Mouse (Mus musculus) cerebellum, adult 9-11 months (tissue): ENCODE measurements around the gene Gale.

ENCODE experiments used
- DNase-seq: peaks from one replicate; pipeline ENCODE4 v3.0.0; 2022

The Gale gene

GRCm38 (mm10) chr4:135945706-135946105 is 17.8 kb upstream of the Gale start:
- peak; percentile 52 for DNase-seq

DNA sequence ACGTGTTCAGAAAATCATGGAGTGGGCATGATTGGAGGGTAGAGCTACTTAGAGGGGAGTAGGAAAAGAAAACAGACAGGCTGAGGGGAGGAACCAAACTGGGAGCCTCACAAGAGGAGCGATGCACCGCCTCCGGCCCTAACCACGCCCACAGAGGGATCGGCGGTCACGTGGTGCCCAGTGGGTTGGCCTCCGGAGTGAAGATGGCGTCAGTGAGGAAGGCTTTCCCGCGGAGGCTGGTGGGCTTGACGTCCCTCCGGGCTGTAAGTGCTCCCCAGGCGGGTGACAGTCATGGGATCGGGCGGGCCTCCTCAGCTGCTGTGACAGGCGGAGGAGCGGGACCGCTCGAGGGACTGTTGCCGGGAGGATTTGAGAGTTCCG is 17.3 kb upstream of the Gale start, which contains the start of gene Hmgcl:
Gene Hmgcl (plus strand): TSS at position 171 of the 381 bp plus-strand sequence.
- DNase-seq, result peak; percentile 93

DNA sequence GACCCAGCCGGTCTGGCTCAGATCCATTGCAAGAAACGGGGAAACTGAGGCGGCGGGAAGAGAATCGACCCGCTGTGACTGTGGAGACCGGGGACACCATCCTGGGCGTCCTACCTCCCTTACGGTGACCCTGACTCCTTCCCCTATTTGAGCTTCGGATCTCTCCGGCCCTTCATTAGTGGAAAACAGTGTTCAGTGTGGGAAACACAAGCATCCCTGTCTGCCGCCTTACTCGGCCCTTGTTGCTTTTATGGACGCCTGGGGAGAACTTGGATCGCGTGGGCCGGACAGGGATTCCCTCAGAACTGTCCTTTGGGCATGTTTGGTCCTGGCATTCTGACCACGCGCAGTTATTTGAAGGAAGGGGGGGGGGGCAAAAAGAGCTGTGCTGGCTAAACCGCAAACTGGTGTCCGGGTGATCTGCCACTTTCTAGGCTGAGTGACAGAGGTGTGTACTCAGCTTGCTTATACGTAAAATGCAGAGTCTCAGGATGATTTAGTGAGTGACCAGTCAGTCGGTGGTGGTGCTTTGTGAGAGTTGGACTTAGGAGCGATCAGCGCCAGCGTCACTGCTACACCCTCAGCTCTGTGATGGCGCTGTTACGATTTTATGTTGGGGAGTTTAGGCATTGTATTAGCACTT is 16.7 kb upstream of the Gale start:
- DNase-seq, result no peak

GRCm38 (mm10) chr4:135948142-135948541 is 15.4 kb upstream of the Gale start:
- no peak for DNase-seq

DNA sequence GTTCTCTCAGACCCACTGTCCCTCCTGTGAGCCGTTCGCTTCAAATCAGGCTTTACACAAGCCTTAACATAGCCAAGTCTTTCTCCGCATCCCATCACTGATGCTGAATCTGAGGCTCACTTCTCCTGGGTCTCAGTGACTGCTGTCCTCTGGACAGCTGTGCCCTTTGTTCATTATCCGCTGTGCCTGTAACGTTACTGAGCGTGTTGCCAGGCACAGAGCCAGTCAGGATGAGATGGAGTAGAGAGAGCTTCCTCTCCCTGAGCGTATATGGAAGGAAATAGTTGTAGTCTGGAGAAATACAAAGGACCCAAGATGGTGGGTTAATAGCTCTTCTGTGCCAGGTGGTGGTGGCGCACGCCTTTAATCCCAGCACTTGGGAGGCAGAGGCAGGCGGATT is 14.1 kb upstream of the Gale start:
- DNase-seq, result no peak

DNA sequence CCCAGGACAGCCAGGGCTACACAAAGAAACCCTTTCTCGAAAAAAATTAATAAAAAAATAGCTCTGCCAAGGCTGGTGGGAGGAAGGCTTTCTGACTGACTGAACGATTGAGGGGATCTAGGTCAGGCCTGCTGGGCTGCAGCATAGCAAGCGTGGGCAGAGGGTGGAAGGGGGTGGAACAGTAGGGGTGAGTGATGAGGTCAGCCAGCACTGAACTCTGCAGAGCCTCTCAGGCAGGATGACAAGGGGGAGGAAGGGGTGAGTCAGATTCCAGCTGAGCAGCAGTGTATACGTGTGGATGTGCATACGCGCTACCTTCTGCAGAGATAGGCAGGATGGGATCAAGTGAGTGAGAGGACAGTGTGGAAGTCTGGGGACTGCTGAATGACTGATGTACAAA is 13.6 kb upstream of the Gale start:
- DNase-seq, result peak; percentile 90

- DNase-seq, result peak; percentile 66
These were observed 13.2 kb upstream of the Gale start for GRCm38 (mm10) chr4:135950365-135950764.

DNA sequence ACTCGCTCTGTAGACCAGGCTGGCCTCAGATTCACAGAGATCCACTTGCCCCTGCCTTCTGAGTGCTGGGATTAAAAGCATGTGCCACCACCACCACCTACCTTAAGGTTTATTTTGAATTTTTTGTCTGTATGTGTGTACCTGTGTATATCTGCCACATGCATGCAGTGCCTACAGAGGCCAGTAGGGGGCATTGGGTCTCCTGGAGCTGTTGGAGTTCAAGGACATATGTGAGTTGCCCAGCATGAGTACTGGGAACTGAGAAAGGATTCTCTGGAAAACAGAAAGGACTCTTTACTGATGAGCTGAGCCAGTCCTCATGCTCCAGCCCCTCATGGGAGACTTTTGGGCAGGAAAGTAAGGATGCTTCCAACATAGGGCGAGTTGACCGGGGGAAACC is 12.0 kb upstream of the Gale start:
- DNase-seq, result peak; percentile 45

DNA sequence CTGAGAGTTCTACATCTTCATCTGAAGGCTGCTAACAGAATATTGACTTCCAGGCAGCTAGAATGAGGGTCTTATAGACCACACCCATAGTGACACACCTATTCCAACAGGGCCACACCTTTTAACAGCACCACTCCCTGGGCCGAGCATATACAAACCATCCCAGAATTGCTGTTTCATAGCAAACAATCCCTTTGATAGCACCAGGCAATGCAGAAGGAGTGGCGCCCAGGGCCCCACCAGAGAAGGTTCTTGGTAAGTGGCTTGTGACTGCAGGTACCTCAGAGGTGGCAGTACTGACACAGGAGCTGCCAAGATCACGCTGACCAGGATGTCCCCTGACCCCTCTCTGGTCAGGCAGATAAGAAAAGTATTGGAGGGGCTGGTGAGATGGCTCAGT is 10.3 kb upstream of the Gale start:
- no peak for DNase-seq

DNA sequence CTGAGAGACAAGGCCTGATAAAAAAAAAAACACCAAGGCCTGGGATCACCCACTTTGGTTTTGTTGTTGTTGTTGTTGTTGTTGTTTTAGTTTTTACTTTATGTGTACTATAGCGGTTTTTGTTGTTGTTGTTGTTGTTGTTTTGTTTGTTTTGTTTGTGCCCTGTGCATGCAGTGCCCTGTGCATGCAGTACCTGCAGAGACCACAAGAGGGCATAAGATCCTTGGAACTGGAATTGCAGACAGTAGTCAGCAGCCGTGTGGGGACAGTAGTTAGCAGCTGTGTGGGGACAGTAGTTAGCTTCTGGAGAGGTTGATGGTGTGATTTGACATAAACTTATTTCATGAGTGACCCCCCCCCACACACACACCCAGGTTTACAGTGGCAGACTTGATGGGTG is 9.3 kb upstream of the Gale start:
- peak; percentile 60 for DNase-seq

- DNase-seq, result no peak
These were observed 7.6 kb upstream of the Gale start for GRCm38 (mm10) chr4:135955886-135956285.

GRCm38 (mm10) chr4:135958354-135958753 is 5.2 kb upstream of the Gale start:
- peak; percentile 41 for DNase-seq

- DNase-seq, result peak; percentile 76
These were observed 2.8 kb upstream of the Gale start for GRCm38 (mm10) chr4:135960717-135961116.

- peak; percentile 44 for DNase-seq
These were observed 1.8 kb upstream of the Gale start for GRCm38 (mm10) chr4:135961709-135962108.

GRCm38 (mm10) chr4:135962198-135962597 is 1.3 kb upstream of the Gale start:
- peak; percentile 58 for DNase-seq

DNA sequence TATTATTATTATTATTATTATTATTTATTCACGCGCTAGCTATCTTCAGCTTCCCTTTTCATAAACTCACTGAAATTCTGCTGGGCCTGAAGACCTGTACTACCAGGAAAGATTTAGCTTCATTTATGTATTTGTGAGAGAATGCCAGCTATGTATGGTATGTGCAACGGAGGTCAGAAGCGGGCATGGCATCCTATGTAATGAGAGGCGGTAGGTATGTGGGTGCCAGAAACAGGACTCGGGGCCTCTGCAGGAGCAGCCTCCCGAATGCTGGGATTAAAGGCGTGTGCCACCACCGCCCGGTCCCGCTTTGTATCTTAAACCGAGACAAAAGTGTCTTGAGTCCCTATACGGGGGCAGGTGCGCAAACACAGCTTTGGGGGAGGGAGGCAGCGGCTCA is 581 bp upstream of the Gale start:
- no peak for DNase-seq

GRCm38 (mm10) chr4:135964426-135964825 is 899 bp downstream of the Gale start:
- DNase-seq, result peak; percentile 85

GRCm38 (mm10) chr4:135965113-135965512 is 1.6 kb downstream of the Gale start:
- DNase-seq, result peak; percentile 53

DNA sequence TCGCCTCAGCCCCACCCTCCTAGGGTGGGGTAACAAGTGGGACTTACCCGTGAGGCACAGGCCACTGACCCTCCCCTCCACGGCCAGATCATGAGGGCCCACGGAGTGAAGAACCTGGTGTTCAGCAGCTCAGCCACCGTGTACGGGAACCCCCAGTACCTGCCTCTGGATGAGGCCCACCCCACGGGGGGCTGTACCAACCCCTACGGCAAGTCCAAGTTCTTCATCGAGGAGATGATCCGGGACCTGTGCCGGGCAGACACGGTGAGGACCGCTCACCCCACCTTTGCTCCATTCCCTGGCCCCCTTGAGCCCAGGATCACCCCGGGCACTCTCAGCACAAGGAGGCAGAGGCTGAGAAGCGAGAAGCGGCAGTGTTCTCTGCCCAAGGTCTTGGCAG is 2.8 kb downstream of the Gale start:
- peak; percentile 62 for DNase-seq

DNA sequence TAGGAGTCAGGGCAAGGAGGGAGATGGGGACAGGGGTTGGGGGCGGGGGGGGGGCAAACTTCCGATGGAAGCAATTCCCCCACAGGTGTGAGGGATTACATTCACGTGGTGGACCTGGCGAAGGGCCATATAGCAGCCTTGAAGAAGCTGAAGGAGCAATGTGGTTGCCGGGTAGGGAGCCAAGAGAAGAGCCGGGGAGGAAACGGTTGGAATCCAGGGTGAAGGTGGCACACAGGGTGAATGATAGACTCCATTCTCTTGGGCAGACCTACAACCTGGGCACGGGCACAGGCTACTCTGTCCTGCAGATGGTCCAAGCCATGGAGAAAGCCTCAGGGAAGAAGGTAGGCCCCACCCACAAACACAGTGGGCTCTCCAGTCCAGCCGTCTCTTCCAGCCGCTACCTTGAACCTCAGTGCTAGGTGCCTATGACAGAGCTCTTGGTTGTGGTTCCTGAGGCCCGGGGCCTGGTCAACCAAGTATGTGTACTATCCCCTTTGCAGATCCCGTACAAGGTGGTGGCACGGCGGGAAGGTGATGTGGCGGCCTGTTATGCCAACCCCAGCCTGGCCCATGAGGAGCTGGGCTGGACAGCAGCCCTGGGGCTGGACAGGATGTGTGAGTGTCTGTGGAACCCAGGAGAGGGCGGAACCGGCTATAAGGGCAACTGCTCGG is 3.7 kb downstream of the Gale start:
- peak; percentile 55 for DNase-seq

- DNase-seq, result peak; percentile 58
These were observed 4.8 kb downstream of the Gale start for GRCm38 (mm10) chr4:135968271-135968869.

DNA sequence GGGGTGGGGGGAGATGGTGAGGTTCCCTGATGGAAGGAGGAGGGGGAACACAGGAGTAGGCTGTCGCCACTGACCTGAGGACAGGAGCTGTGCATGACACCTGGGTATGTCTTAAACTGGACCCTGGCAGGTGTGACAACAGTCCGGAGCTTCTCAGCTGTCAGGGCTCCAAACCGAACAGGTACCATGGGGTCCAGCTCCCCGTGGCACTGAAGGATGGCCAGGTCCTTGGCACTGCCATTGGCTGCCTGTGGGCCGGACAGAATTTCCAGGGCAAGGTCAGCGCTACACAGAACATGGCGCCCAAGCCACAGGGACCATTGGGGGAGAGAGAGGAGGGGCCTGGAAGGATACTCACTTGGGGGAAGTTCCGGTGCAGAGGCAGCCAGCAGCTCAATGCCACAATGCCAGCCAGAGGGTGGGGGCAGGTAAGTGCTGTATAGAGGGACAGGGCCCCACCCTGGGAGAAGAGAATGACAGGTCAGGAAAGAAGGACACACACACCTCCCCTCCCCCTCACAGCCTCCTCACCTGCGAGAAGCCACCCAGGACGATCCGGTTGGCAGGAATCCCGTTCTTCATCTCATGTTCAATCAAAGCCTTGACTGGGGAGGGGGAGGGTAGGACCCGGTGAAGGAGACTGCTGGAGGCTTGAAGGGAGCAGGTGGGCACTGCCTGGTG is 5.7 kb downstream of the Gale start:
- peak; percentile 58 for DNase-seq

DNA sequence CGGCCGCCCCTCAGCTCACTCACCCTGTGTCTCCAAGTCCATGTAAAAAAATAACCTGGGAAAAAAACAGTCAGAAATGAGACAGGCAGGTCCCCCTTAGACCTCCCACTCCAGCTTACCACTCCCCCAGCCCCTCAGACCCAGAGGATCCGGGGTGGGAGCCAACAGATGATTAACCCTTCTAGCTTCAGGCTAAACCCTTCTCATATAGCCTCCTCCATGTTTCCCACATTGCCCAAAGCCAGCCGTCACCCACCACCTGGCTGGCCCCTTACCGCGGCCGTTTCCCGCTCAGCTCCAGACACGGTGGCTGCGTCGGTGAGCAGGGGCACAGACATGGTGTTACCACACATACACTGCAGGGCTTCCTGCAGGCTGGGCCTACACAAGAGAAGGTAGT is 7.1 kb downstream of the Gale start:
- peak; percentile 39 for DNase-seq
